Mouse (Mus musculus) Muller cell, postnatal 12 days (primary cell): ENCODE results near the gene Iqcc.
A peak's percentile ranks its signal among the peaks of the same experiment; 100 is the strongest.

Experiments used
- DNase-seq: peaks from one replicate; pipeline ENCODE4 v3.0.0-alpha.2; 2015; ENCODE audit errors: inconsistent ontology term

Iqcc gene

DNA sequence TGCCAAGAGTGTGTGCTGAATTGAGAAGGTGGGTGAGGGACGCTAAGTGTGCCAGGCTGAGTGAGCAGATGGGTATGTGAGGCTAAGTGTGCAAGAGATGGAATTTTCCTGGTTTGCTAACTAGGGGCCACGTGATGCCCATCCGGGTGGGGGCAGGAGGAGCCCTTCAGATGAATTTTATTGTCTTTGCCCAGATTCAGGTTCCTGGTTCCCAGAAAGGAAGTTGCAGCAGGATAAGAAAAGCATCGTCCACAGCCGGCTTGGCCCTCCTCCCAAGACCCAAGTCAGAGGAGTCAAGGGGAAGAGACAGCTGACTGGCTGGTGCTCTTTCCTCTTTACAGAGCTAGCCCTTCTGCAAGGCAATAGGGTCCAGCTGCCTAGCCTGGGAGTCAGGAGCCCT, 40.4 kb downstream of the Iqcc start, which contains the start of gene Fam167b:
Fam167b (minus strand) TSS at position 84 of the 400 bp plus-strand sequence.
- no peak for DNase-seq

DNA sequence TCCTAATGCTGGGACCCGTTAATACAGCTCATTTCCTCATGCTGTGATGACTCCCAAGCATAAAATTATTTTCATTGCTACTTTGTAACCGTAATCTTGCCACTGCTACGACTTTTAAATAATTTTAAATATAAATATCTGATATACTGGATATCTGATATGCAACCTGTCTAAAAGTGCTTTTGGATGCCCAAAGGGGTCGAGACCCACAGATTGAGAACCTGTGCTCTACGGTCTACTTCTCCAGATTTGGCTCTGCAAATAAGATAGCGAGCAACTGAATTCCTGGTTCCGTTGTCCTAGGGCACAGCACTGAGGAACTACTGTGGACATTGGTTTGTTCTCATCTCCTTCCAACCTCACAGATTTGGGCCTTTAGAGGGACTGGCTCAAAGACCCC, 41.2 kb downstream of the Iqcc start:
- no peak for DNase-seq

DNA sequence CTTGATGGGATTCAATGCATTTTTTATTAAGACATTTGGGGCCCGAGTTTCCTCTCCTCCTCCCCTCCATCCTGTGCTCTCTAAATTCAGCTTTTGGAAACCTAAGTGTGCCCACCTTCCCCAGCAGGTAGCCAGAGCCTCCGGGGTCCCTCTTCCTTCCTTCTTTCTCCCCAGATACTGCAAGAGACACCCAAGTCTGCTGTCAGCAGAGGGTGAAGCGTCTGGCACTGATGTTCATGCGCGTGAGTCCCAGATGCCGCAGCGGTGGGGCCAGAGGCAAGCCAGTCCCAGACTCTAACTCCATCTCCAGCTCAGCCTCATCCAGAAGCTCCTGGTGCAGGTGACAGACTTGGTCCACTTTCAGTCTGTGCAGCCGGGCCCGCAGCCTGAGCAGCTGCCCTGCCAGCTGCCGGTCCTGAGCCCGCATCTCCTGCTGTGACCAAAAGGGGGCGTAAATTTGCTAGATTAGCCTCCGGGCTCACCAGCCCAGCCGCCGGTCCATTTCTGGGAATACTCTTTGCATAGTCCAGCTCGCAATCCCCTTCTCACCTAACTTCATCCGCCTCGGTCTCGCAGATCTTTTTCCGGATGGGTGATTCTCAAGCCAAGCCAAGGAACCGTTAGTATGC, 41.9 kb downstream of the Iqcc start:
- peak; percentile 60 for DNase-seq

DNA sequence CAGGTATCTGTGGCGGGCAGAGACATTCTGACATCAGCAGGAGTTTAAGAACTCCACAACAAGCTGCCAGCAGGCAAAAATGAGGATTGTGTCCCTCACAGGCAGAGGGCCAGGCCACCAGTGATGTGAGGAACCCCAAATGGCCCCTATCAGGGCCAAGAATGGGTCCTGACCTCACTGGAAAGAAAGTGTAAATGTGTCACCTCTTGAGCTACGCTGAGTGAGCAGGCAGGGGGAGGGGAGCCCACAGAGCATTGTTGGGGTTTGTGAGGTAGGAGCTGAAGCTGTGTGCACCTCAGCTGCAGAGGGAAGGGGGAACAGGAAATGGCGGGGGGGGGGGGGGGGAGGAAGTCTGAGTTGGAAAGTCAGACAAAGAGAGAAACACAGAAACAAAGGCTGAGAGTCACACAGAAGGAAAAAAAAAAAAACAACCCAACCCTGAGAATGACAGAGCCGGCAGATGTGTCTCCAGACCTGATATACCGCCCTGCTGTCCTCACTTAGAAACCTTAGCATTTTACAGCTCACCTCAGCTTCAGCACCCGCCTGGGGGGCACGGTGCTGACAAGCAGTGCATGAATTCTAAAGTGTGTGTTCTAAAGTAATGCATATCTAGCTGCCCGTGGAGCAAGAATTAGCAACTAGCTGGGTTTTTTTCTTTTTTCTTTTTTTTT, 43.6 kb downstream of the Iqcc start:
- peak; percentile 37 for DNase-seq

DNA sequence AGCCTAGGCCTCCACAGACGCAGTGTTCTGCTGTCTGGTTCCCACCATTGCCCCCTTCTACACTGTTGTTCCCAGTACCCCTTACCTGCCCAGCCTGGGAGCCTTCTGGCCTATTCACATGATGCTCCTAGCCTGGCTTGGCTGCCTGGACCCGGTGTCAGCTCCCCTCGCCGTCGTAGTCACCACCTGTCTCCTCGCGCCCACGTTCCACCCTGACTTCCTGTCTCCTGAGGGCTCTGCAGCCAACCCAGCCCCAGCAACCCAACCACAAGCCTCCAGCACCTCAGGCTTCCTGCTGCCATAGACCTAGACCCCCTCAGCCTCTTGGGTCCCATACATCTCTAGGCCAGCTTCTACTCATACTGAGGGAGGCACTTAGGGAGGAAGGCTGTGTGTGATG, 45.5 kb downstream of the Iqcc start, which contains the start of gene Lck:
Lck (minus strand) TSS at position 212 of the 400 bp plus-strand sequence.
- DNase-seq, result no peak

DNA sequence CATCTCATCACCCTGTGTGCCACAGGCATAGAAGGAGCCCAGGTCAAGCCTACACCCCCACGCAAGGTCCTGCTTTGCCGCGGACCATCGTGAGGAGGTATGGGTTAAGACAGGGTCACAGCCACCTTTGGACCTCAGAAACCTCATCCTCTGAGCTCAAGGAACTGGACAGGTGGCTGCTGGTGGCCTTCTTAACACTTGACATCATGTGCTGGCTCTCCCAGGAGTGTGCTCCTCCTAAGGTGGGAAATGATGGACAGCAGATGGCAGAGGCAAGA, 45.9 kb downstream of the Iqcc start:
- no peak for DNase-seq

DNA sequence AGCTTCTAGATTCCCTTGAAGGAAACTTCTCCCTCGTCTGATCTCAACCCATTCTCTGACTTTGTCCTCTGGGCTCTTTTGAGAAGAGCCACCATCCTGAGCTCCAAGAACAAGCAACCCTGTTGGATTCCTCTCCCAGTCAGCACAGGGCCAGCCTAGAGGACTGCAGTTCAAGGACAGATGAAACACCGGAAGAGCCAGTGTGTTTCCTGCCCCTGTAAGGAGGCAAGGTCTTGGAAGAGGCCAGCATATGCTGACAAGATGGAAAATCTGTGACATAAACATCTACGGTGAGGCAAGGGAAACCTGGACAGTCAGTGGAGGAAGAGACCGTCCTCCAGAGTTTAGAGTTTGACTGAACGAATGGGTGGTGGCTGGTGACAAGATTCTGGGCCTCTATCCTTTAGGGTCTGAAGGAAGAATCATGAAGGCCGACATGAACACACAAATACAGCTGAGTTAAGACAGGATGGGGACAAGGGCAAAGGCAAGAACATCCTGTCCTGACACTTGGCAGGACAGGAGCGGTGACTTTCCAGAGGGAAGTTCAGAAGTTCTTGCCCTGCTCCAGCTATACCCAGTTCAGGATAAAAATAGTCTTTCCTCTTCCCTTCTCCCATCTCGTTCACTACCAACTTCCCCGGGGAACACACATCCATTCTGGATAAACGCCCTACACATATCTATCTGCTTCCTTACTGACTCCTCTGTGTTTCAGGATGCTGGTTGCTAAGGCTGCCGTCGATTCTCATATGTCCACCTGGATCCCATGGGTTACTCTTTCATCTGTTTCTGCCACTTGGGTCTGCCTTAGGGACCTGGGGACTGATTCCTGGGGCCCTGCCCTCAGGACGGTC, 46.4 kb downstream of the Iqcc start:
- DNase-seq, result no peak

DNA sequence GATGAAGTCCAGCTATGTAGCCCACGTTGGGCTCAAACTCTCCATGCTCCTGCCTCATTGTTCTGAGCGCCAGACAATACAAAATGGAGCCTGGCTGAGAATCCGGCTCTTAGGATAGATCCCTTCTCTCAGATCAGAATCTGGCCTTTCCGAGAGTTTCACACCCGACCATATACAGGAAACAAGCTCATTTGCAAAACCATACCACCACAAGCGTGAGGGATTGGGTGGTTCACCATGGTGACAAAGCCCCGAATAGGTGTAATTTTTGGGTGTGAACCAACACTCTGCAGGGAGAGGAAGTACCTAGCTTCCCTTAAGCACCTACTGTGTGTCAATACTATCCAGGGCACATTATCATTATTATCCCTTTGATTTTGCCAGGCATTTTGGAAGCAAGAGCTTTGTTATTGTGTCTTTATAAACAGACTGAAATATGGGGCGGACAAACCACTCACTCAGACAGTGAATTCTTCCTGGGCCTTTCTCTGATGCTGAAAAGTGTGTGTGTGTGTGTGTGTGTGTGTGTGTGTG, 47.3 kb downstream of the Iqcc start:
- no peak for DNase-seq

DNA sequence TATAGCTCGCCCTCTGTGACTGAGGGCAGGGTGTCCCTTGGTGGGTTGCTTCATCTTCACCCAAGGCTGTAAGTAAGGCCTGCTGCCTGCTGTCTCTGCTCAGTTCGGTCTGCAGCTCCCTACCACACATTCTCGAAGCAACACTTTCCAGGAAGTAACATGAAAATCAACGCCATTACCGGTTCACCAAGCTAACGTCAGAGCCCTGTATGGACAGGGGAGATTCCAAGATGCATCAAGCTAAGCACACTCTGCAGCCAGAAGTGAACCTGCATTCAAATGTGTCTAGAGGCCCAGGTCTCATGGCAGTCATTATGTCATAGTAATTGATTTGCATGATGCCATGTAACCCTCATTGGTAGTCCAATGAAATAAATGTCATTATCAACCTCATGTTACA, 48.9 kb downstream of the Iqcc start:
- DNase-seq, result no peak

DNA sequence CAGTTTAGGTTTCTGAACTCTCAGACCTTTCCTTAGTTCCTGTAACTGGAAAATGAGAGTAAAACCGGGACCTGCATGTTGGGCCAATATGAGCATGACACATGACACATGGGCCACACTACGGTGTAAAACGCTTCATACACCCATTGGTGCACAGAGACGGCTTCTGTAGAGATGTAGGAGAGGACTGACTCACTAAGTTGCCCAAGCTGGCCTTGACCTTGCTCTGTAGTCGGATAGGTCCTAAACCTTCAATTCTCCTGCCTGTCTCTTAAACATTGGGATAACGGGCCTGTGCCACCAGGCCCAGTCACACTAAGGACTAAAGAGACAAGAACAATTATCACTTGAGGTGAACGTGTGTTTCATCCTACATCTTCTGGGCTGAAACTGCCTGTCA, 50.5 kb downstream of the Iqcc start:
- DNase-seq, result no peak

DNA sequence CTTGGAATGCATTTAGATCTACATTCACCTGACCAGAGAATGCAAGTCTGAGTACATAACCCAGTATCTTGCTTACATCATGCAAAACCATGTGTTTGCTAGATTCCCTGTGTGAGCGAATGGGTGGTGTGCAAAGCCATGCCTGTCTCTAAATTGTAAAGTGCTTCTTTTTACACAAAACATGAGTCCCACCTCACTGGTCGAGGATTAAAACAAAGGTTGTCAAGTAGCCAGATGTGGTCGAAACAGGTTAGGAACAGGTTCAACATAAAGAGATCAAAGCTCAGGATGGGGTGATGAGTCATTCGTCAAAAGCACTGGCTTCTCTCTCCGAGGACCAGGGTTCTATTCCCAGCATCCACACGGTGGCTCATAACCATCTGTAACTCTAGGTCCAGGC, 53.8 kb downstream of the Iqcc start:
- no peak for DNase-seq
